Mouse (Mus musculus): Measurements from ENCODE around the gene Ptpre. TPM values are rescaled to one million over a fixed set of nuclear protein-coding genes. Genes with fewer than 3 reads are reported as not detected.
"Not testable (repeated sequence)": the region's sequence is repeated elsewhere in the genome, so short reads cannot be mapped to it uniquely, and the experiment has no call there.

The Ptpre gene
- total and polyA plus RNA-seq, 2 experiments = 0.75 to 1.1 TPM

DNA sequence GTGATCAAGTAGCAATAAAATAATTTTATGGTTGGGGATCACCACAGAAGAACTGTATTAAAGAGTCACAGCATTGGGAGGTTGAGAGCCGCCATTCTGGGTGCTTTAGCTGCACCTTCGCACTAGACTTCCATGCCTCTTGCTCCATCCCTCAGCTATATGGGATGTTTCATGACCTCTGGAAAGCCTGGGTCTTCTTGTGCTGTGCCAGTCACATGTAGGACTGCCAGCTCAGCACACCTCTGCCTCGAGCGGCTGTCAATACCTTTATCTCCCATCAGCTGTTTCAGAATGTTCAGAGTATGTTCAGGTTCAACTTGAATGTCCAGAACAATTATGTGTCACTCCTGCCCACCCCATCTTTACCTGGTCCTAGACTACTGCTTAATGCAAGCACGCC is 154.7 kb downstream of the Ptpre start:
- Histone ChIP-seq H3K27me3 (ENCODE audit: control insufficient read depth, insufficient read depth, low read length) (no peaks in the 10 kb centered on the region), H3K36me3 (ENCODE audit: control insufficient read depth, insufficient read depth, low read length) (no peaks in the 10 kb centered on the region), H3K27ac (replicated peaks; ENCODE audit: insufficient read depth, low read depth, low read length) (no peak overlapping the region), H3K4me3 (ENCODE audit: insufficient read depth, low read depth, low read length) (no peak overlapping the region), H3K4me1 (ENCODE audit: control insufficient read depth, insufficient read depth, low read length) (no peaks in the 10 kb centered on the region), H3K79me2 (ENCODE audit: control insufficient read depth, insufficient read depth, low read length) (no peaks in the 10 kb centered on the region), H3K9ac (ENCODE audit: low read depth, low read length) (no peak overlapping the region)
- DNase-seq (ENCODE audit: extremely low read depth, low read depth, low spot score) = no peak
- TF ChIP-seq CTCF (IDR thresholded peaks at IDR 0.05; ENCODE audit: low read depth, low read length) (no peak), POLR2A (IDR thresholded peaks at IDR 0.05; ENCODE audit: extremely low read depth, insufficient read depth, low read length) (no peak)
- 97% methylated on average over 5 of the region's 5 CpGs for WGBS

DNA sequence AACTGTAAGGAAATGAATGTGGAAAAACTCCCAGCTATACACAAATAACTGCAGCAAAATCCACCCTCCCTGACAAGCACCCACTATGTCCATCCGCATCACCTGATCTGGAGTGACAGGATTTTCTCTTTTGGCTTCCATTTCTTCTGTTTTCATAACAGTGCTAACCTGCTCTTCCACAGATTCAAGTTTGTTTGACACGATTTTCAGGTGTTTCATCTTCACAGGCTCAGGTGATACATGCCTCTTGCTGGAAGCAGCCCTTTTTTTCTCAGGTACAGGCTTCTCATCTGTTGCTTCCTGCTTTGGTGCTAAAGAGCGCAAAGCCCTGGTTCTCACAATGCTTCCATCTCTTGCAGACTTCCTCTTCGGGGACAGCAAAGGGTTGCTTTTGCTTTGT is 156.8 kb downstream of the Ptpre start:
- WGBS = 85% methylated on average over 4 of the region's 4 CpGs
- H3K9ac ChIP-seq (ENCODE audit: low read depth, low read length) = no peak overlapping the region
- H3K36me3 ChIP-seq (ENCODE audit: control insufficient read depth, insufficient read depth, low read length) = no peaks in the 10 kb centered on the region
- no peak for DNase-seq (ENCODE audit: extremely low read depth, low read depth, low spot score)
- H3K27me3 ChIP-seq (ENCODE audit: control insufficient read depth, insufficient read depth, low read length) = no peaks in the 10 kb centered on the region
- H3K4me1 ChIP-seq (ENCODE audit: control insufficient read depth, insufficient read depth, low read length) = no peaks in the 10 kb centered on the region
- no peak for TF ChIP-seq POLR2A (IDR thresholded peaks at IDR 0.05; ENCODE audit: extremely low read depth, insufficient read depth, low read length)
- TF ChIP-seq CTCF (IDR thresholded peaks at IDR 0.05; ENCODE audit: low read depth, low read length) = no peak
- H3K27ac ChIP-seq (replicated peaks; ENCODE audit: insufficient read depth, low read depth, low read length) = no peak overlapping the region
- H3K4me3 ChIP-seq (ENCODE audit: insufficient read depth, low read depth, low read length) = no peak overlapping the region
- H3K79me2 ChIP-seq (ENCODE audit: control insufficient read depth, insufficient read depth, low read length) = no peaks in the 10 kb centered on the region

DNA sequence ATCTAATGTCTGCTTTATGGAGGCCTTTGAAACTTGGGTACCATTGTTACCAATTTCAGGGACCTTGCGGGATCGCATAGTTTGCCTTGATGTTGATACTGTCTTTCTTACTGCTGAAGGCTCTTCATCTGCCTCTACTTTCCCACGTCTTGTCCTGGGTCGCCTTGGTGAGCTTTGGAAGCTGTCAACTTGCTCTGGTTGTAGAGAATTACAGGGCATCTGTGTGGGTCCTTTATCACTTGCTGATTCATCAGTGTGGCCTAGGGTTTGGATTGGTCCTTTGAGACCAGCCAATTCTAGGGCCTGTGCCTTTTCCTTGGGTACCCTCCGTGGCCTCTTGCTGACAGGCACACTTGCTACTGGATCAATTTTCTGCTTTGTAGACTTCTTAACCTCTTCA is 157.5 kb downstream of the Ptpre start:
- no peak overlapping the region for H3K27ac ChIP-seq (replicated peaks; ENCODE audit: insufficient read depth, low read depth, low read length)
- no peak overlapping the region for H3K4me3 ChIP-seq (ENCODE audit: insufficient read depth, low read depth, low read length)
- no peaks in the 10 kb centered on the region for H3K79me2 ChIP-seq (ENCODE audit: control insufficient read depth, insufficient read depth, low read length)
- H3K4me1 ChIP-seq (ENCODE audit: control insufficient read depth, insufficient read depth, low read length) = no peaks in the 10 kb centered on the region
- DNase-seq (ENCODE audit: extremely low read depth, low read depth, low spot score) = no peak
- no peaks in the 10 kb centered on the region for H3K36me3 ChIP-seq (ENCODE audit: control insufficient read depth, insufficient read depth, low read length)
- 97% methylated on average over 5 of the region's 5 CpGs for WGBS
- no peaks in the 10 kb centered on the region for H3K27me3 ChIP-seq (ENCODE audit: control insufficient read depth, insufficient read depth, low read length)
- TF ChIP-seq CTCF (IDR thresholded peaks at IDR 0.05; ENCODE audit: low read depth, low read length) (no peak), POLR2A (IDR thresholded peaks at IDR 0.05; ENCODE audit: extremely low read depth, insufficient read depth, low read length) (no peak)
- no peak overlapping the region for H3K9ac ChIP-seq (ENCODE audit: low read depth, low read length)

DNA sequence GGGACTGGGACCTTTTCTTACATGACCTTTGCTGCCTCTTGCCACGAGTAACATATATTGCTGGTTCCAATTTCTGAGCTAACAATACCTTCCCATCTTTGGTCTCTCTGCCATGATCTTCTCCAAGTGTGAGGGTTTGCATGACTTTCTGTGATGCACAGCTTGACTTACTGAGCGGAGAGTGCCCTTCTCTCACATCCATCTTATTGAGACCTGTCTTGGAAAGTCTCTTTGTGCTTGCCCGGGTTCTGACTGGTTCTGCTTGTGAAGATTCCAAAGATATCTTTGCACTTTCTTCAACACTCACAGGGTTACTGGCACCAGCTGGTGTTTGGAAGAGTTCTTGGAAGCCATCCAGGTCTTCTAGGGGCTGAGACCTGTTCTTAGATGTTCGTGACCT is 158.8 kb downstream of the Ptpre start:
- H3K27ac ChIP-seq (replicated peaks; ENCODE audit: insufficient read depth, low read depth, low read length) = no peak overlapping the region
- H3K79me2 ChIP-seq (ENCODE audit: control insufficient read depth, insufficient read depth, low read length) = no peaks in the 10 kb centered on the region
- H3K36me3 ChIP-seq (ENCODE audit: control insufficient read depth, insufficient read depth, low read length) = no peaks in the 10 kb centered on the region
- no peaks in the 10 kb centered on the region for H3K27me3 ChIP-seq (ENCODE audit: control insufficient read depth, insufficient read depth, low read length)
- no peak for DNase-seq (ENCODE audit: extremely low read depth, low read depth, low spot score)
- WGBS = 92% methylated on average over 4 of the region's 4 CpGs
- no peak overlapping the region for H3K9ac ChIP-seq (ENCODE audit: low read depth, low read length)
- no peak for TF ChIP-seq CTCF (IDR thresholded peaks at IDR 0.05; ENCODE audit: low read depth, low read length)
- TF ChIP-seq POLR2A (IDR thresholded peaks at IDR 0.05; ENCODE audit: extremely low read depth, insufficient read depth, low read length) = no peak
- H3K4me1 ChIP-seq (ENCODE audit: control insufficient read depth, insufficient read depth, low read length) = no peaks in the 10 kb centered on the region
- H3K4me3 ChIP-seq (ENCODE audit: insufficient read depth, low read depth, low read length) = no peak overlapping the region

DNA sequence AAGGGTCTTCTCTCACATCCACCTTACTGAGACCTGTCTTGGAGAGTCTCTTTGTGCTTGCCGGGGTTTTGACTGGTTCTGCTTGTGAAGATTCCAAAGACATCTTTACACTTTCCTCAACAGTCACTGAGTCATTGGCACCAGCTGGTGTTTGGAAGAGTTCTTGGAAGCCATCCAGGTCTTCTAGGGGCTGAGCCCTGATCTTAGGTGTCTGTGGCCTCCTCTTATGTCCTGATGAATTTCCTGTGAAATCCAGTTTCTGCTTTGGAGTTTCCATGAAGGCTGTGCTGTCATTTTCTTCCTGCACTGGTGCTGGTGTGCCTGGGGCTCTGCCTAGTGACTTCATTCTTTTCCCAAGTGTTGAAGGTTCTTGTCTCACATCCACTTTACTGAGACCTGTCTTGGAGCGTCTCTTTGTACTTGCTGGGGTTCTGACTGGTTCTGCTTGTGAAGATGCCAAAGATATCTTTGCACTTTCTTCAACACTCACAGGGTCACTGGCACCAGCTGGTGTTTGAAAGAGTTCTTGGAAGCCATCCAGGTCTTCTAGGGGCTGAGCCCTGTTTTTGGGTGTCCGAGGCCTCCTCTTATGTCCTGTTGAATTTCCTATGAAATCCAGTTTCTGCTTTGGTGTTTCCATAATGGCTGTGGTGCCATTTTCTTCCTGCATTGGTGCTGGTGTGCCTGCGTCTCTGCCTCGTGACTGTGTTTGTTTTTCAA is 159.9 kb downstream of the Ptpre start:
- H3K36me3 ChIP-seq (ENCODE audit: control insufficient read depth, insufficient read depth, low read length); H3K9ac ChIP-seq (ENCODE audit: low read depth, low read length); H3K27me3 ChIP-seq (ENCODE audit: control insufficient read depth, insufficient read depth, low read length); H3K4me1 ChIP-seq (ENCODE audit: control insufficient read depth, insufficient read depth, low read length); H3K27ac ChIP-seq (replicated peaks; ENCODE audit: insufficient read depth, low read depth, low read length); H3K4me3 ChIP-seq (ENCODE audit: insufficient read depth, low read depth, low read length); H3K79me2 ChIP-seq (ENCODE audit: control insufficient read depth, insufficient read depth, low read length); DNase-seq (ENCODE audit: extremely low read depth, low read depth, low spot score): not testable (repeated sequence)
- 97% methylated on average over 5 of the region's 5 CpGs for WGBS

DNA sequence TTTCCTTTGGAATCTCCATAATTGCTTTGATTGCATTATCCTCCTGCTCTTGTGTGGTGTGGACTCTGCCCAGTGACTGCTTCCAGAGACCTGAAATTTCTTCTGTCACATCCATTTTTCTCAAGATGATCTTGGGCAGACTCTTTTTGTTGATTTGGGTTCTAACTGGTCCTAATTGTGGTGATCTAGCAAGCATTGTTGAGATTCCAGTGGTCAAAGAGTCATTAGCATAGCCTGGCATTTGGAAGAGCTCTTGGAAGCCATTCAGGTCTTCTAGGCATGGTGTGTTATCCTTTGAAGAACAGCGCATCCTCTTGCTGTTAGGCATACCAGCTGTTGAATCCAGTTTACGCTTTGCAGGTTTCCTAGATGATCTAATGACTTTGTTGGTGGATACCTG is 161.1 kb downstream of the Ptpre start:
- Histone ChIP-seq H3K79me2 (ENCODE audit: control insufficient read depth, insufficient read depth, low read length) (no peaks in the 10 kb centered on the region), H3K27ac (replicated peaks; ENCODE audit: insufficient read depth, low read depth, low read length) (no peak overlapping the region), H3K27me3 (ENCODE audit: control insufficient read depth, insufficient read depth, low read length) (no peaks in the 10 kb centered on the region), H3K36me3 (ENCODE audit: control insufficient read depth, insufficient read depth, low read length) (no peaks in the 10 kb centered on the region), H3K4me1 (ENCODE audit: control insufficient read depth, insufficient read depth, low read length) (no peaks in the 10 kb centered on the region; the same call in 1 of the 2 replicates), H3K9ac (ENCODE audit: low read depth, low read length) (no peak overlapping the region), H3K4me3 (ENCODE audit: insufficient read depth, low read depth, low read length) (no peak overlapping the region)
- TF ChIP-seq CTCF (IDR thresholded peaks at IDR 0.05; ENCODE audit: low read depth, low read length) (no peak), POLR2A (IDR thresholded peaks at IDR 0.05; ENCODE audit: extremely low read depth, insufficient read depth, low read length) (no peak)
- 97% methylated on average over 2 of the region's 2 CpGs for WGBS
- no peak for DNase-seq (ENCODE audit: extremely low read depth, low read depth, low spot score)

DNA sequence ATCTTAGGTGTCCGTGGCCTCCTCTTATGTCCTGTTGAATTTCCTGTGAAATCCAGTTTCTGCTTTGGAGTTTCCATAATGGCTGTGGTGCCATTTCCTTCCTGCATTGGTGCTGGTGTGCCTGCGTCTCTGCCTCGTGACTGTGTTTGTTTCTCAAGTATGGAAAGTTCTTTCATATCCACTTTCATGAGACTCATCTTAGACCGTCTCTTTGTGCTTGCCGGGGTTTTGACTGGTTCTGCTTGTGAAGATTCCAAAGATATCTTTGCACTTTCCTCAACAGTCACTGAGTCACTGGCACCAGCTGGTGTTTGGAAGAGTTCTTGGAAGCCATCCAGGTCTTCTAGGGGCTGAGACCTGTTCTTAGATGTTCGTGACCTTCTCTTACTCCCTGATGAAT is 162.1 kb downstream of the Ptpre start:
- not testable (repeated sequence) for DNase-seq (ENCODE audit: extremely low read depth, low read depth, low spot score); H3K27ac ChIP-seq (replicated peaks; ENCODE audit: insufficient read depth, low read depth, low read length); H3K79me2 ChIP-seq (ENCODE audit: control insufficient read depth, insufficient read depth, low read length); H3K9ac ChIP-seq (ENCODE audit: low read depth, low read length); H3K4me3 ChIP-seq (ENCODE audit: insufficient read depth, low read depth, low read length); H3K36me3 ChIP-seq (ENCODE audit: control insufficient read depth, insufficient read depth, low read length); H3K4me1 ChIP-seq (ENCODE audit: control insufficient read depth, insufficient read depth, low read length); H3K27me3 ChIP-seq (ENCODE audit: control insufficient read depth, insufficient read depth, low read length)
- WGBS = 74% methylated on average over 6 of the region's 6 CpGs

All from liver, adult 2 months (tissue).